Mouse (Mus musculus) left cerebral cortex, postnatal 4 days (tissue): ENCODE measurements around the gene Cblc. TPM values are rescaled to one million over a fixed set of nuclear protein-coding genes. Genes with fewer than 3 reads are reported as not detected.

ENCODE experiments used
- DNase-seq: peaks from one replicate; pipeline ENCODE4 v3.0.0-alpha.2; 2022
- intact Hi-C: fragments of 180-260 bp; cut with DNase I; formaldehyde crosslinking; loops from one replicate; pipeline ENCODE4 v1.15.1; 2025
- total RNA-seq, 2 experiments: library from RNA; stranded (reverse); gene quantifications; 2 replicates each; pipeline ENCODE4 v1.2.3; 2021

Gene Cblc
- total RNA-seq, 2 experiments from 2014 or later = 0.93 TPM; not detected in 1

DNA sequence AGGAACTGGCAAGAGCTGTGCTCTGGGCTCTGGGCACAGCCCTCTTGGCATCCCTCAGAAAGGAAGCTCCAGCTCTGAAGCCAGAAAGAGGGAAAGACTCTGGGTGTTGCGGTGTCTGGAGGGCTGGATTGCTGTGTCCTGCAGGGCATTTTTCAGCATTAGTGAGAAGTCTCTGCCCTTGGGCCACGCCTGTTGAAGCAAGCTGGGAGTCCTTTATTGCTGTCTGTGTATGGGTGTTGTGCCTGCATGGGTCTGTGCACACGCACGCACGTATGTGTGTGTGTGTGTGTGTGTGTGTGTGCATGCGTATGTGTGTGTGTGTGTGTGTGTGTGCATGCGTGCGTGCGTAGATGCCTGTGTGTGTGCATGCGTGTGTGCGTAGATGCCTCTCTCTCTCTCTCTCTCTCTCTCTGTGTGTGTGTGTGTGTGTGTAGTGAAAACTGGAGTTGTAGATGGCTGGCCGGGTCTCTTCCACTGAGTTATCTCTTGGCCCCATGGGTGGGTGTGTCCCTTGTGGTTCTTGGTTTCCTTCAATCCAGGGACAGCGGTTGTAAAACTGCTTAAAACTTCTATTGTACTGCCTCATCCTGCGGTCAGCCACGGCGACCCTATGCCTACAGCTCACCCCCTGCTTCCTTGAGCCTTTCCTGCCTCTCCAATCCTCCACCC is 60.1 kb downstream of the Cblc start:
- intact Hi-C loops = no loop called here
- no peak for DNase-seq

DNA sequence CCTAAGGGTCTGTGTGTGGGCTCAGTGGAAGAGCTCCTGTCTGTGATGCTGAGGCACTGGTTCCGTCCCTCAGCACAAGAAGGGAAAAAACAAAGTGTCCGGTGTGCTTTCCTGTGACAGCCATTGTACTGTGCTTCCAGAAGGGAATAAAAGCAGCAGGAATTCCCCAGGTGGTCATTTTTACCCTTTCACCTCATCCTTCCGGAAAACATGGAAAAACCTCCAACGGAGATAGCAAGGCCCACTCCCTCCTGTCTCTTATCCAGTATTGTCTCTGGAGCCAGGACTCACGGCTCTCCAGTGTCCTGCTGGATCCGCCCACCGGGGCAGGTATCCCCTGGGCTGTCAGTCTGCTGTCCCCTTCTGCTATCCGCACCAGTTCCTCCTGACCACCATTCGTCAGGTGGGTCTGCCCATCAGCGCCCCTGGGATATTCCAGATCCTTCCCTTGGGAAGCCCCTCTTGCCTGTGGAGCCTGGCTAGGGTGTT is 62.4 kb downstream of the Cblc start:
- intact Hi-C loops = no loop called here

More for the DNA sequence above, 62.4 kb downstream of the Cblc start:
- no peak for DNase-seq

Other genes with a start within 250 kb of the Cblc start
- gene Ppp1r37, start 233.7 kb downstream of the Cblc start, total RNA-seq = 10 to 100 TPM; 81.1 to 85.1 TPM
- gene Zfp296, start 219.5 kb downstream of the Cblc start, total RNA-seq = under 1 TPM; 0.22 to 0.24 TPM
- gene Gemin7, start 219.2 kb downstream of the Cblc start, total RNA-seq = 10 to 100 TPM; 56.0 to 58.2 TPM
- gene Clasrp, start 192.3 kb downstream of the Cblc start, total RNA-seq = 100 to 1,000 TPM in 1 of 2 experiments, 10 to 100 TPM in 1; 98.0 to 106 TPM
- 1 to 10 TPM; 5.5 to 7.5 TPM for gene Relb, start 167.4 kb downstream of the Cblc start, total RNA-seq
- gene Clptm1, start 131.8 kb downstream of the Cblc start, total RNA-seq = 100 to 1,000 TPM; 105 to 115 TPM
- gene Apoc2, start 118.9 kb downstream of the Cblc start, total RNA-seq = not detected
- not detected for gene Gm44805, start 115.4 kb downstream of the Cblc start, total RNA-seq
- gene Apoc4, start 115.3 kb downstream of the Cblc start, total RNA-seq = not detected
- 1 to 10 TPM; 2.1 to 3.6 TPM for gene Apoc1, start 104.1 kb downstream of the Cblc start, total RNA-seq
- gene Apoe, start 97.6 kb downstream of the Cblc start, total RNA-seq = 100 to 1,000 TPM; 576 to 662 TPM
- gene Tomm40, start 81.4 kb downstream of the Cblc start, total RNA-seq = 100 to 1,000 TPM in 1 of 2 experiments, 10 to 100 TPM in 1; 95.8 to 104 TPM
- gene Nectin2, start 46.3 kb downstream of the Cblc start, total RNA-seq = 10 to 100 TPM; 35.7 to 36.4 TPM
- 1 to 10 TPM; 6.8 to 7.4 TPM for gene Bcam, start 25.8 kb downstream of the Cblc start, total RNA-seq
- 1 to 10 TPM in 1 of 2 experiments, under 1 TPM in 1; 0.76 to 1.3 TPM for gene Bcl3, start 26.0 kb upstream of the Cblc start, total RNA-seq
- 10 to 100 TPM; 14.8 to 15.9 TPM for gene Gm19345, start 55.2 kb upstream of the Cblc start, total RNA-seq
- not detected for gene Ceacam16, start 64.5 kb upstream of the Cblc start, total RNA-seq
- not detected for gene Ceacam19, start 91.2 kb upstream of the Cblc start, total RNA-seq
- 10 to 100 TPM; 14.6 to 18.8 TPM for gene Pvr, start 124.4 kb upstream of the Cblc start, total RNA-seq
- gene Igsf23, start 153.9 kb upstream of the Cblc start, total RNA-seq = not detected
- gene Ceacam20, start 168.6 kb upstream of the Cblc start, total RNA-seq = not detected
- gene Nlrp9b, start 194.7 kb upstream of the Cblc start, total RNA-seq = not detected